Mouse (Mus musculus): ENCODE data around the gene Igsf21. TPM values are rescaled to one million over a fixed set of nuclear protein-coding genes. Genes with fewer than 3 reads are reported as not detected.

Igsf21 gene
- polyA plus RNA-seq, 1 experiment from 2014 or later = 0.19 TPM

DNA sequence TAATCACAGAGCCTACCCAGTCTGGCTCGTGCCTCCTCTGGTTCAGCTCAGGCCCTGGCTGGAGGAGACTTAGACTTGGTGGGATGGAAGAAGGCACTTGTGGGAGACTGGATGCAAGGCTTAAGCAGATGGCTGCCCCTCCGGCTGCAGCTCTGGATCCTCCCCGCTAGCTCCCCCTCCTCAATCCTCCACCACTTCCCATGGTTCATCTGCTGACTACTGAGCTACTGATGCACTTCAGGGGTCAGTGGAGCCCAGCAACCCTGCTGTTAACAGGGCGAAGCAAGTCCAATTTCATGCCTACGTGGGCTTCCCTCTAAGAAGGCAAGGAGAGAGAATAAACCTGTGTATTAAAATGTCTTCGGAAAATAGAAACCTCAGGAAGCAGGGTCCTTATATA is 222.8 kb downstream of the Igsf21 start:
- Histone ChIP-seq H3K27me3 (ENCODE audit: control insufficient read depth, insufficient read depth, low read length) (no peaks in the 10 kb centered on the region), H3K4me1 (ENCODE audit: control insufficient read depth in 2 of 2, insufficient read depth in 2 of 2, low read length in 2 of 2) (no peaks in the 10 kb centered on the region), H3K4me2 (ENCODE audit: low read length) (no peak overlapping the region), H3K9ac (ENCODE audit: low read length) (no peak overlapping the region), H3K27ac (replicated peaks in 1 of 2; ENCODE audit: control insufficient read depth in 1 of 2, insufficient read depth in 1 of 2, low read depth in 2 of 2, low read length in 2 of 2) (no peak overlapping the region), H3K36me3 (ENCODE audit: control insufficient read depth, insufficient read depth, low read length) (no peaks in the 10 kb centered on the region), H3K9me3 (ENCODE audit: control insufficient read depth, low read length) (no peaks in the 10 kb centered on the region), H3K4me3 (ENCODE audit: control insufficient read depth in 1 of 2, insufficient read depth in 1 of 2, low read depth in 1 of 2, low read length in 2 of 2) (no peak overlapping the region)
- ATAC-seq (ENCODE audit: insufficient number of reproducible peaks, insufficient read depth, low FRiP score, low read depth) = no peak
- WGBS = 74% methylated on average over 6 of the region's 6 CpGs

DNA sequence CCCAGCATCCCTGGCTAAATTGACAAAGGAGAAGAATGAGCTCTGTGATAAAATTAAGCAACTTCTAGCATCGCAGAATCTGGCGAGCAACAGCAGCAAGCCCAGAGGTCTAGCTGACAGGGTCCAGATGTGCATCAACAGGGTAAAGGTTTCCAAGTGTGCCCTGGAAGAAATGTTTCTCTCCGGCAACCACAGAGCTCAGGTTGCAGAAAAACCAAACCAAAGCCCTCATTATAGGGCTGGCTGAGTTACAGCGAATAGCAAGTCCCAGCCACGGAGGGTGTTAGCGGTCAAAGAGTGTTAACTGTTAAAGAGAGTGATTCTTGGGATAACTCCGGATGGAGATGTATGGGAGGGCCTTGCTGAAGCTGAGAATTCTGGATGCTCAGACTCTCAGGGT is 230.7 kb downstream of the Igsf21 start:
- H3K27me3 ChIP-seq (ENCODE audit: control insufficient read depth, insufficient read depth, low read length) = peaks cover 8% of the 10 kb centered on the region; the same call in 1 of the 2 replicates

DNA sequence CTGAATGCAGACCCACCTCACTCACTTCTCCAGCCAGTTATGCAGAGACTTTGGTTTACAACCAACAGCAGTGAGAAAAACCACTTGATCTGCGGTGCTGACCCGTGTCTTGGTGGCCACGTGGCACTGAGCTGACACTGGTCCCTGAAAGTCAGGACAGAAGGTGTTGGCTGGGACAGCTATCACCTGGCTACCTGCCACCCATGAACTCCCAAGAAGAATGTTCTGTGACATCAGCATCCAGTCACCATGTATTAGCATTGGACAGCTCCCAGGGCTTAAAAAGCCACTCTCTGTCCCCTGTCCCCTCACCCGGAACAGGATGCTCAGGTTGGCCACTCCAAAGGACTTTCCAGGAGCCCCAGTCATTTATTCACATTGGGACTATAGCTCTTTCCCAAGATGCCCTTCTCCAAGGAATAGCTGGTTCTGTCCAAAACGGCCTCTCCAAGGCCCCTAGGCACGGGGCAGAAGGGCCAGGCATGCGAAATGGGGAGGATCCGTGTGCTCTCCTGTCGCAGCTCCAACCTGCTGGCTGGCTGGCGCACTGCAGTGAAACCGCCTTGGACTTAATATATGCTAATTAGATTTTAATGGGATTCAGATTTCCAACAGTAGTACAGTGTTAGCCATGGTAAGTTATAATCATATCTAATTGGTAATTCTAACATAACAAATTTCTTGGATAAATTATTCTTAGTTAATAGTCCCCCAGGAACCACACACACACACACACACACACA is 235.7 kb downstream of the Igsf21 start:
- Histone ChIP-seq H3K4me1 (ENCODE audit: control insufficient read depth in 2 of 2, insufficient read depth in 2 of 2, low read length in 2 of 2) (no peaks in the 10 kb centered on the region), H3K4me2 (ENCODE audit: low read length) (no peak overlapping the region), H3K27me3 (ENCODE audit: control insufficient read depth, insufficient read depth, low read length) (peaks cover 15% of the 10 kb centered on the region), H3K9ac (ENCODE audit: low read length) (no peak overlapping the region), H3K9me3 (ENCODE audit: control insufficient read depth, low read length) (no peaks in the 10 kb centered on the region), H3K27ac (replicated peaks in 1 of 2; ENCODE audit: control insufficient read depth in 1 of 2, insufficient read depth in 1 of 2, low read depth in 2 of 2, low read length in 2 of 2) (no peak overlapping the region), H3K36me3 (ENCODE audit: control insufficient read depth, insufficient read depth, low read length) (no peaks in the 10 kb centered on the region), H3K4me3 (ENCODE audit: control insufficient read depth in 1 of 2, insufficient read depth in 1 of 2, low read depth in 1 of 2, low read length in 2 of 2) (no peak overlapping the region)
- no peak for ATAC-seq (ENCODE audit: insufficient number of reproducible peaks, insufficient read depth, low FRiP score, low read depth)
- 62% methylated on average over 11 of the region's 11 CpGs for WGBS

More for the DNA sequence above, 230.7 kb downstream of the Igsf21 start:
- Histone ChIP-seq H3K27ac (replicated peaks in 1 of 2; ENCODE audit: control insufficient read depth in 1 of 2, insufficient read depth in 1 of 2, low read depth in 2 of 2, low read length in 2 of 2) (no peak overlapping the region), H3K9me3 (ENCODE audit: control insufficient read depth, low read length) (no peaks in the 10 kb centered on the region), H3K4me1 (ENCODE audit: control insufficient read depth in 2 of 2, insufficient read depth in 2 of 2, low read length in 2 of 2) (no peaks in the 10 kb centered on the region), H3K36me3 (ENCODE audit: control insufficient read depth, insufficient read depth, low read length) (no peaks in the 10 kb centered on the region), H3K4me2 (ENCODE audit: low read length) (no peak overlapping the region), H3K4me3 (ENCODE audit: control insufficient read depth in 1 of 2, insufficient read depth in 1 of 2, low read depth in 1 of 2, low read length in 2 of 2) (no peak overlapping the region), H3K9ac (ENCODE audit: low read length) (no peak overlapping the region)
- 58% methylated on average over 7 of the region's 7 CpGs for WGBS
- no peak for ATAC-seq (ENCODE audit: insufficient number of reproducible peaks, insufficient read depth, low FRiP score, low read depth)

DNA sequence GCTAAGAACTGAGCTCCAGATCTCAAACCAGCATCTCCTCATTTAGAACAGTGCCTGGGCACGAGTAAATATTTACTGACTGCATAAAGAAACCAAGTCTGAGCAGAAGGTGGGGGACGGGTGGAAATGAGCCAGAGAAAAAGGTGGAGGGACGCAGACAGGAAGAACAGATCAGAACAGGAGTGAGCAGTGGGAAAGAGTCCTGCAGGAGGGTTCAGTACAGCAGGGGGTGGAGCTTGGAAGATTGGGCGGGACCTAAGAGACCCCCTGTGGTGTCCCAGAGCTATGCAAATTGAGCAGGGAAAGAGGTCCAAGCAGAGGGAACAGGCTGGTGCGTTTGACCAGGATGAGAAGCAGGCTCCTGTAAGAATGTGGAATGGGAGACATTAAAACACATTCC is 241.7 kb downstream of the Igsf21 start:
- H3K4me1 ChIP-seq (ENCODE audit: control insufficient read depth in 2 of 2, insufficient read depth in 2 of 2, low read length in 2 of 2) = no peaks in the 10 kb centered on the region; a peak in 1 of 4 replicates
- peak overlapping the region; percentile 13; the same call in 1 of the 2 replicates for H3K4me2 ChIP-seq (ENCODE audit: low read length)
- H3K27ac ChIP-seq (replicated peaks in 1 of 2; ENCODE audit: control insufficient read depth in 1 of 2, insufficient read depth in 1 of 2, low read depth in 2 of 2, low read length in 2 of 2) = no peak overlapping the region
- no peak overlapping the region for H3K4me3 ChIP-seq (ENCODE audit: control insufficient read depth in 1 of 2, insufficient read depth in 1 of 2, low read depth in 1 of 2, low read length in 2 of 2)
- ATAC-seq (ENCODE audit: insufficient number of reproducible peaks, insufficient read depth, low FRiP score, low read depth) = no peak
- WGBS = 9% methylated on average over 5 of the region's 5 CpGs
- no peaks in the 10 kb centered on the region for H3K36me3 ChIP-seq (ENCODE audit: control insufficient read depth, insufficient read depth, low read length)
- no peaks in the 10 kb centered on the region for H3K9me3 ChIP-seq (ENCODE audit: control insufficient read depth, low read length)
- no peak overlapping the region for H3K9ac ChIP-seq (ENCODE audit: low read length)
- H3K27me3 ChIP-seq (ENCODE audit: control insufficient read depth, insufficient read depth, low read length) = peaks cover 66% of the 10 kb centered on the region

DNA sequence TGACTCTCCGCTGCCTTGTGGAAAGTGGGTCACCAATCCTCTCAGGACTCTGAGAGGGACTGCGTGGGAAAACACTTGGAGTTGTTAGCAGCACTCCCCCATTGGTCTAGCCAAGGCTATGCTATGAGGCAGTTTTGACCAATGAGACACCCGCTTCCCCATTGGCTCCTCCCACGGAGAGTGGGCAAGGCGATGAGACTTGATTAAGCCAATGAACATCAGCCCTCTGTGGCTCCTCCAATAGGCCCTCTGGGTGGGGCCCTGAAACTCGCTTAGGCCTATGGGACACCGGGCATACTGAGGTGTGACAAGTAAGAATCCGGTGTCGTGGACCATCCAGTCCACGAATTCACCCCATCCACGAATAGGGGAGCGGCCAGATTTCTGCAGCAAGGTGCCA is 242.4 kb downstream of the Igsf21 start:
- Histone ChIP-seq H3K4me1 (ENCODE audit: control insufficient read depth in 2 of 2, insufficient read depth in 2 of 2, low read length in 2 of 2) (no peaks in the 10 kb centered on the region; a peak in 1 of 4 replicates), H3K4me3 (ENCODE audit: control insufficient read depth in 1 of 2, insufficient read depth in 1 of 2, low read depth in 1 of 2, low read length in 2 of 2) (no peak overlapping the region; a peak in 1 of 4 replicates), H3K9ac (ENCODE audit: low read length) (no peak overlapping the region), H3K36me3 (ENCODE audit: control insufficient read depth, insufficient read depth, low read length) (no peaks in the 10 kb centered on the region), H3K27ac (replicated peaks in 1 of 2; ENCODE audit: control insufficient read depth in 1 of 2, insufficient read depth in 1 of 2, low read depth in 2 of 2, low read length in 2 of 2) (no peak overlapping the region), H3K27me3 (ENCODE audit: control insufficient read depth, insufficient read depth, low read length) (peaks cover 66% of the 10 kb centered on the region), H3K4me2 (ENCODE audit: low read length) (0 out of 2 replicates have a peak overlapping the region, but pooled peaks have one; percentile 13), H3K9me3 (ENCODE audit: control insufficient read depth, low read length) (no peaks in the 10 kb centered on the region)
- no peak; the same call in 1 of the 2 replicates for ATAC-seq (ENCODE audit: insufficient number of reproducible peaks, insufficient read depth, low FRiP score, low read depth)
- WGBS = 10% methylated on average over 12 of the region's 12 CpGs

DNA sequence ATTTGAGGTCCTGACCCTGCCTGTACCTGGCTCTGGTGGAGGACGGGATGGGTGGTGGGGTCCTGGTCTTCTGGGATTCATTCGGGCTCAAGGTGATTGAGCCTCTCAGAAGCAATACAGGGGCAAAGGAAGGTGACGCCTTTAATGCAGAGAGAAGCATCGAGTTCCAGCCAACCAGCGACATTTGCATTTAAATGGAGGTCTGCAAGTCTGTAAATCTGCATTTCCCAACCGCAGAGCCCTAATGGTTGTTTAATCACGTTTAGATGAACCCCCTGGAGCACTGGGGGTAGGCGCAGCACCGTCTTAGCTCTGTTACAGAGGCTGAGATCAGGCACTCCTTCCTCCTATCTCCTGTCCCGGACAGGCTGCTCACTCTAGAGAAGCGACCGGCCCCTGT is 244.5 kb downstream of the Igsf21 start:
- Histone ChIP-seq H3K4me1 (ENCODE audit: control insufficient read depth in 2 of 2, insufficient read depth in 2 of 2, low read length in 2 of 2) (no peaks in the 10 kb centered on the region; a peak in 1 of 4 replicates), H3K36me3 (ENCODE audit: control insufficient read depth, insufficient read depth, low read length) (no peaks in the 10 kb centered on the region), H3K9ac (ENCODE audit: low read length) (no peak overlapping the region), H3K4me3 (ENCODE audit: control insufficient read depth in 1 of 2, insufficient read depth in 1 of 2, low read depth in 1 of 2, low read length in 2 of 2) (no peak overlapping the region), H3K27ac (replicated peaks in 1 of 2; ENCODE audit: control insufficient read depth in 1 of 2, insufficient read depth in 1 of 2, low read depth in 2 of 2, low read length in 2 of 2) (no peak overlapping the region), H3K4me2 (ENCODE audit: low read length) (no peak overlapping the region), H3K27me3 (ENCODE audit: control insufficient read depth, insufficient read depth, low read length) (peaks cover 66% of the 10 kb centered on the region), H3K9me3 (ENCODE audit: control insufficient read depth, low read length) (peaks cover 12% of the 10 kb centered on the region)
- no peak for ATAC-seq (ENCODE audit: insufficient number of reproducible peaks, insufficient read depth, low FRiP score, low read depth)
- 8% methylated on average over 12 of the region's 12 CpGs for WGBS

DNA sequence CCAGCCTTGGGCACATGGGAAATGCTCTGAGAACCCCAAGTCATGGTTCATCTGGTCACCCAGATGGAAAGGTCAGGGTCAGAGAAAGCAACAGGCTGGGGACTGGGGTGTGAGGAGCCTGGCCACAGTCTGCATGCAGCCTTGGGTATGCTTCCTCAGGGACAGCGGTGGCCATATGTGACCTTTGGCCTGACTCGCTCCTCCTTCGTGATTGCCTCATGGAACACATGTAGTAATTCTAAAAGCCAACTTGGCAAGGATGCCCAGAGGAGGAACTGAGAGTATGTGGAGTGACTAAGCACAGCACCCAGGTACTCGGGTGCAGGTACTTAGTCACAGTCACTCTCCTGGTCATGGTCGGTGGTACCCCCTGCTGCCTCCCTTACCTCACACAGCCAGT is 245.7 kb downstream of the Igsf21 start:
- Histone ChIP-seq H3K9ac (ENCODE audit: low read length) (no peak overlapping the region), H3K4me1 (ENCODE audit: control insufficient read depth in 2 of 2, insufficient read depth in 2 of 2, low read length in 2 of 2) (no peaks in the 10 kb centered on the region; a peak in 1 of 4 replicates), H3K27ac (replicated peaks in 1 of 2; ENCODE audit: control insufficient read depth in 1 of 2, insufficient read depth in 1 of 2, low read depth in 2 of 2, low read length in 2 of 2) (no peak overlapping the region), H3K4me2 (ENCODE audit: low read length) (no peak overlapping the region), H3K27me3 (ENCODE audit: control insufficient read depth, insufficient read depth, low read length) (peaks cover 56% of the 10 kb centered on the region), H3K4me3 (ENCODE audit: control insufficient read depth in 1 of 2, insufficient read depth in 1 of 2, low read depth in 1 of 2, low read length in 2 of 2) (no peak overlapping the region), H3K9me3 (ENCODE audit: control insufficient read depth, low read length) (peaks cover 15% of the 10 kb centered on the region), H3K36me3 (ENCODE audit: control insufficient read depth, insufficient read depth, low read length) (no peaks in the 10 kb centered on the region)
- no peak for ATAC-seq (ENCODE audit: insufficient number of reproducible peaks, insufficient read depth, low FRiP score, low read depth)
- 72% methylated on average over 5 of the region's 5 CpGs for WGBS

DNA sequence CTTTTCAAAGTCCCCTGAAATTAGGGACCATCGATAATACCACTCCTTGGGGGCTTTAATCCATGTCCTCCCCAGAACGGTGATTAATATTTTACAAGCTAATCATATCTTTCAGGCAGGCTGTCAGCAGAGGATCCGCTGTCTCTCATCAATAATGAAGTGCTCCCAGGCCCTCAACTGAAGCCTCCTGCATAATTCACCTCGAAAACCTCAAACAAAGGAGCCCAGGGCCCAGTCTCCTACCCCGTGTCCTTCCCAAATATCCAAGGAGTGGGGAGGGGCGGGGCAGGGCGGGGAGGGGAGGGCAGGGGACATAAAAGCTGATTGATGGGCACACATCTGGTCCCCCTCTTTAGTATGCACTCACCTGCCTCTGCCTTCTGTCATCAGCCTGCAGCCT is 247.6 kb downstream of the Igsf21 start:
- Histone ChIP-seq H3K9me3 (ENCODE audit: control insufficient read depth, low read length) (peaks cover 15% of the 10 kb centered on the region), H3K27me3 (ENCODE audit: control insufficient read depth, insufficient read depth, low read length) (peaks cover 38% of the 10 kb centered on the region), H3K36me3 (ENCODE audit: control insufficient read depth, insufficient read depth, low read length) (no peaks in the 10 kb centered on the region), H3K9ac (ENCODE audit: low read length) (no peak overlapping the region), H3K4me1 (ENCODE audit: control insufficient read depth in 2 of 2, insufficient read depth in 2 of 2, low read length in 2 of 2) (no peaks in the 10 kb centered on the region; a peak in 1 of 4 replicates), H3K27ac (replicated peaks in 1 of 2; ENCODE audit: control insufficient read depth in 1 of 2, insufficient read depth in 1 of 2, low read depth in 2 of 2, low read length in 2 of 2) (no peak overlapping the region), H3K4me2 (ENCODE audit: low read length) (no peak overlapping the region), H3K4me3 (ENCODE audit: control insufficient read depth in 1 of 2, insufficient read depth in 1 of 2, low read depth in 1 of 2, low read length in 2 of 2) (no peak overlapping the region)
- WGBS = 63% methylated on average over 7 of the region's 7 CpGs
- ATAC-seq (ENCODE audit: insufficient number of reproducible peaks, insufficient read depth, low FRiP score, low read depth) = no peak

Data from heart, embryonic 14.5 days (tissue).